Mouse (Mus musculus) left cerebral cortex, adult 9 months (tissue): ENCODE data around the gene Psmd1.

Experiments used
- DNase-seq, 2 experiments: peaks; one replicate each; pipeline ENCODE4 v3.0.0; 2022; ENCODE audit warnings: low spot score in 2 of 2

The Psmd1 gene

DNA sequence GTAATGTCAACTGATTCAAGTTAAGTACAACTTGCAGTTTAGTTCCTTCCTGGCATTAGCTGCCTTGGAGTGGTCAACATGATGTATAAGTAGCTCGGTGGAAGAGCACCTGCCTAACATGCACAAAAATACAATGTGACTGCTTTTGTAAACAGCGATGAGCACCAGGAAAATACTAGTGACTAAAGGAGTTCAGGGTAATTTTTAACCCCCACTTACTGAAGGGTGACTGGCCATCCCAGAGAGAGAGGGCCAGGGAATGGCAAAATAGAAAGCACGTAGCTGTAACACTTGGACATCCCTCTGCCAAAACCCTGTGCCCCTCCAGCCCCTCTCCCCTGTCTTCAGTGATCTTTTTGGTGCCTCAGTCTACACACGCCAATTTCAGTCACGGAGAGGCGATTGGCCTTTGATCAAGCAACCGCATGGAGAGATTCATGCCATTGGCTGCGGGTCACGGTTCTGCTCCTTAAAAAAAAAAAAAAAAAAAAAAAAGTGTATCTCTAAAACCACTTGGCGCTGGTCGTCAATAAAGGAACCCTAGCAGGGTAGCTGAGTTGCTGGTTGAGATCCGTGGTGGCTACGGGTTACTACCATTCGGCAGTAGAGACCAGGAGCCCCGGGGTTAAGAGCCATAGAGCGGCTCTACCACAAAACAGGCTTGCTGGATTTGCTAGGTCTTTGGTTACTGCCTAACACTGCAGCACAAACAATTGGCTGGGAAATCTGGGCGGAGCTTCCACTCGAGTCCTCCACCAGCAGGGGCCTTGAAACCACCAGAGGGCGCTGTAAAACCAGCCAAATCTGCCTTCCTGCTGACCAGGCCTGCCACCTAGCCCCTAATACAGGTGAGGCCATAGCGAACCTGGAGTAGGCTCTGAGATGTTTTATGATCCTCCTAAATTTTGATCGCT lies 5.1 kb upstream of the Psmd1 start:
- peak; percentile 74 to 97 for DNase-seq

DNA sequence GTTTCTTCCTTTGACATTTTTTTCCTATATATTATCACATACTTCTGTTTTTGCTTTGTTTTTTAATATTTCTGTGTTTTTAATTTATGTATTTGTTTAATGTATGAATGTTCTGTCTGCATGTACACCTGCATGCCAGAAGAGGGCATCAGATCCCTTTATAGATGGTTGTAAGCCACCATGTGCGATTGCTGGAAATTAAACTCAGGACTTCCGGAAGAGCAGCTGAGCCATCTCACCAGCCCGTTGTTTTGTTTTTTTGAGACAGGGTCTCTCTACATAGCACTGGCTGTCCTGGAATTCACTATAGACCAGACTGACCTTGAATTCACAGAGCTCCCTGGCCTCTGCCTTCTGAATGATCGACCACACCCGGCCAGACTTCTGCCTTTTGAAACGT lies 1.7 kb upstream of the Psmd1 start:
- DNase-seq: no peak

DNA sequence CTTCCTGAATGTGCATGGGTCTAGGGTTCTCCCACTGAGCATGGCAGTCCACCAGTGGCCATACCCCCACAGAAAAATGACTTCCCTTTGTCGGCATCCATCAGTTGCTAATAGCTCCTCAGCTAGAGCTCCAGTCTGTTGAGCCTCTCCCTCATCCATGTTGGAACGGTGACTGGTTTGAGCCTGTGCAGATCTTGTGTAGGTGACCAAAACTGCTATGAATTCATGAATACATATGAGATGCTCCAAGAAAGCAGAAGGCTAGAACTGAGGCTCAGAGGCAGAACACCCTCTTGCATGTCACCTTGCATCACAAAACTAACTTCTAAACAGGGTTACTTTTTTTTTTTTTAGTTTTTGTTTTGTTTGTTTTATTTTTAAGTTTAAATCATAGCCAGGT lies 12.4 kb downstream of the Psmd1 start:
- DNase-seq: no peak

DNA sequence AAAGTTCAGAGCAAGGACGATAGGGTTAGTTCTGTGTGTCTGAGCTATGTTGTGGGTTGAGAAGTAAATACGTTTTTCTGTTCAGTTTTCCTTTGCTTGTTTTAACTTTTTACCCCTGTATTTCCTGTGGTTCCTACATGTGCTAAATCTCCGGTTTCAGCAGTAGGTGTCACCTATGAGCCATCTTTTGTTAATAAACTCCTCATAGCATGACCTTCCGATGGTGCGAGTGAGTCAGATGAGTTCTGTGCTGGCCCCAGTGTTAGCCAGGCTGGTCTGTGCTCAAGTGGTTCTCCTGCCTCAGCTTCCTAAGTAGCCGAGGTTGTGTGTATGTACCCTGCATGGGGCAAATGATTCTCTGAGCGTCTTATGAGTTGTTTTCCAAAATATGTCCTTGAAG lies 30.2 kb downstream of the Psmd1 start:
- DNase-seq: no peak

DNA sequence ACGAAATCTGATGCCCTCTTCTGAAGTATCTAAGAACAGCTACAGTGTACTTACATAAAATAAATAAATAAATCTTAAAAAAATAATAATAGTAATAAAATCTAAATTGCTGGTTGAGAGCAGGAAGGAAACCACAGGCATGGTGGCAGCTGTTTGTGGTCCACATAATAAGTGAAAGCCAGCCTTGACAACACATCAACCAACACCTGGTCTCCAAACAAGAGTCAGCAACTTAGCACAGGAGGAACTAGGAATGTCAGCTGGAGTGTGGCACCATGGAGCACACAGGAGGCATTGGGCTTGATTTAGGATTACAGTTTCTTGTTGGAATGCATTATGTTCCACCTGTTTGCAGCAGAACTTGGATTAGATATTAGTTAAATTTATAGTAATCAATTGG lies 40.9 kb downstream of the Psmd1 start:
- no peak for DNase-seq

DNA sequence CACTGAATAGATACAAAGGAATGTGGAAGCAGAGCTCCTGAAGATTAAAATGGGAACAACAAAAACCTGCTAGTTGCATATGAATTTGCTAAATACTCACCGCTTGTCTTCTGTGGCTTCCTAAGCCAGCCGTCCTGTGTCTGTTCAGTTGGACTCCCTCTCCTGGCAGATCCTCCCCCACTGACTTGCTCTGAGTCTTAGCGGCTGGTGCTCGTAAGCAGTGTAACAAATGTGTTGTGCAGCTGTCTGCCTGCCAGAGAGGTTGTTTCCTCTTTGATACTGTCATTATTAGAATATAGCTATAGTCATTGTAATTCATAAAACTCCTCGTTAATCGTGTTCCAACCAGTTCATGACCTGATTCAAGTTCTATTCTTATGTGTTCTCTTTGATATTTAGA lies 47.6 kb downstream of the Psmd1 start, which contains the start of gene Htr2b:
Gene Htr2b, minus strand, starts transcription at position 192 of the 400 bp plus-strand sequence.
- peak in 1 of 2 experiments; percentile 33 for DNase-seq

DNA sequence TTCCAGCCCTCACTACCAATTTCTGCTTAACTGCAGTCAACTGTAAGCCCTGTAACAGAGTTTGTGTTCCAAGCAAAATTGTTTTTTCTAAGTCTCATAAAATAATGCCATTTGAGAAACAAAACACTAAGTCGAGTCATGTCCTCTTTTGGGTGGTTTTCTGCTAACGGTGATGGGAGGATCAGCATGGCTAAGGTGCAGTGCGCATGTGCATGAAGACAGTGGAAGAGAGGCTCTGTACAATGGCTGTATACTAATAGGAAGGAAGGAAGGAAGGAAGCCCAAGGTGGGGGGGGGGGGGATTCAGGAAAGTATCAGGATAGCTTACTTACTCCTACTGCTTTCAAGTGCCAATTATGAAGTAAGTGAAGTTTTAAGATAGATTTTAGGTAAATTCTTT lies 50.0 kb downstream of the Psmd1 start:
- no peak for DNase-seq

- DNase-seq: no peak
Observed at GRCm38 (mm10) chr1:86119549-86119948, 55.4 kb downstream of the Psmd1 start.

GRCm38 (mm10) chr1:86126036-86126435 lies 61.8 kb downstream of the Psmd1 start:
- DNase-seq: no peak

GRCm38 (mm10) chr1:86133337-86133736 lies 69.2 kb downstream of the Psmd1 start, which contains the start of gene Gm21972:
Gm21972 (plus strand) TSS chr1:86133637.
- no peak for DNase-seq

GRCm38 (mm10) chr1:86135315-86135714 lies 71.1 kb downstream of the Psmd1 start:
- DNase-seq: no peak

GRCm38 (mm10) chr1:86141081-86141480 lies 76.9 kb downstream of the Psmd1 start:
- DNase-seq: no peak

DNA sequence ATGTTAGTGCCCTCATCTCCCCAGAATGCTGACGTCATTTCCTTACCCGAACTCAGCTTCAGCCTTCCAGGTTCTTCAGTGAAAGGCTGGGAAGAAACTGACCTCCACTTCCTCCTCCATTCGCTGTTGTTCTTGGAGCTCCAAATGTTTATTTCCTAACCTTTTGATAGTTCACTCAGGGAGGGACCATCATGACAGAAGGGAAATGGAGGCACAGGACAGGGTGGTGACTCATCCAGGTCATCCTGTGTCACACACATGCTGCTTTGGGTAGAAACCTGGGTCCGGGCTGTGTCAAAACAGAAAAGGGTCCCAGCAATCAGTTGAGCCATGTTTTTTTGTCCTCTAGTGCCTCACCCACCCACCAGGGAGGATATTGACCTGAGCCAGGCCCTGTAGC lies 79.0 kb downstream of the Psmd1 start:
- DNase-seq: no peak

DNA sequence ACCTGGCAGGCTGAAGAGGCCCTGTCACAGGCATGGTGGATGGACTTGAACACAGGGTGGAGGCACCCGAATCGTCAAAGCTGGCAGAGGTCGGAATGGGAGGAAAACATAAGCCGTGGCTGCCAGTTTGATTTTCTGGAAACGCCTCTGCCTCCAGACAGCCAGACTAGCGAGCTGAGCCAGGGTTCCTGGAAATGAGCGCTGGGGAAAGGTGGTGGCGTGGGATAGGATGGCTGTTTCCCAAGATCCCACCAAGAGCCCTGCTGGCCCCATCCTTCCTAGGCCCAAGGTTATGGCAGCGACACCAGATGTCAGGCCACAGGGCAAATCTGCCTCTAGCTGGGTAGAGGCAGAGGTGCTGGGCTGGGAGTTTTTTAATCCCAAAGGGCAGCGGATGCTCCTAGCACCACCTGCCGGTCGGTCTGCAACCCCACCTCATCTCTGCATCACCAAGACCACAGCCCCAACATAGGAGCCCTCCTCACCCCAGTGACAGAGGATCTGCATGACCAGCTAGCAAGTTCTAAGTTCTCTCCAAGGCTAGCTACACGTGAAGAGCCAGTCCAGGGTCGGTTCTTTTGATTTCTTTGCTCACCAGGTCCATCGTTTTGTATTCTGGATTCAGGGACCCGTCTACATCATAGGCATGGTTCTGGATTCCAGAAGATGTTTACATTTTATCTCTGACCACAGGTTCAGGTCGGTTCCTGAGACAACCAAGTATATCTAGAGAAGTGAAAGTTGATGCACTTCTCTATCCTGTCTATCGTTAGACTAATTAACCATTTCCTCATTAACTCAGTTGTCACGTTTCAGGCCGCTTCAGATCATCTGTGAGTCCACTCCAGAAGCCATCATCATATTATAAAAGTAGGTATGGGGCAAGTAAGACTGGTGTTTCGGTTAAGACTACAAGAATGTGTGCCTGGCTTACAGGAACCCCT lies 80.1 kb downstream of the Psmd1 start:
- no peak for DNase-seq

GRCm38 (mm10) chr1:86146293-86146692 lies 82.1 kb downstream of the Psmd1 start:
- DNase-seq: no peak

DNA sequence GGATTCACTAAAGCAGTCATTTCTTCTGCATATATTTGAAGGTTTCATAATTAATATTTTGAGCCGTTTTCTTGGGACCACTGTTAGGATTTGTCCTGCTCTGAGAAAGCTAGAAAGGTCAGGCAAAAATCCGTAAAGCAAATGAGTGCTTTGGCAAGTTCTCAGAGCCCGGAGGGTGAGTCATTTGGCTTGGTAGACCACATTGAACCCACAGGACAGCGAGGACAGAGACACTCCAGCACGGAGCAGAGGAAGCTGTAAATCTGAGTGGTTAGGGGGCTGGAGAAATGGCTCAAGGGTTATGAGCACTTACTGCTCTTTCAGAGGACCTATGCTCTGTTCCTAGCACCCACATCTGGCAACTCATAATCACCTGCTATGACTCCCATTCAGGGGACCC lies 83.4 kb downstream of the Psmd1 start:
- DNase-seq: no peak

- DNase-seq: no peak
Observed at GRCm38 (mm10) chr1:86148161-86148560, 84.0 kb downstream of the Psmd1 start.

DNA sequence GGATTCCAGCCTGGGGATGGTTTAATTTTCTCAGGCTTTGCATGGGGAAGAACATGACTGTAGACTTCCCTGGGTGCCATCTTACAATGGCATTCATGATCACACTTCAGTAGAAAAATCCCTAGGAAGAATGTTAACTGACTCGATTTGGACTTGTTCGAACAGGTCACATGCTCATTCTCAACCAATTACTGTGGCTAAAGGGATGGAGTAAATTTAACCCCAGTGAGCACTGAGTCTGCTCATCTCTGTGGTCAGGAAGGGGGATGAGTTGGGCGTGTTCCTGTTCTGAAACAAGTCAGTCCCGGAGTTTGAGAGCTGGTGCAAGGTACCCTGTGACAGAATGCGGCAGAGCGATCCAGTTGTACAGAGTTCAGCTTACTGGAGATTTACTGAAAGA lies 86.7 kb downstream of the Psmd1 start:
- DNase-seq: no peak

- no peak for DNase-seq
Observed at GRCm38 (mm10) chr1:86151376-86151775, 87.2 kb downstream of the Psmd1 start.

- DNase-seq: no peak
Observed at GRCm38 (mm10) chr1:86152618-86153017, 88.4 kb downstream of the Psmd1 start.

DNA sequence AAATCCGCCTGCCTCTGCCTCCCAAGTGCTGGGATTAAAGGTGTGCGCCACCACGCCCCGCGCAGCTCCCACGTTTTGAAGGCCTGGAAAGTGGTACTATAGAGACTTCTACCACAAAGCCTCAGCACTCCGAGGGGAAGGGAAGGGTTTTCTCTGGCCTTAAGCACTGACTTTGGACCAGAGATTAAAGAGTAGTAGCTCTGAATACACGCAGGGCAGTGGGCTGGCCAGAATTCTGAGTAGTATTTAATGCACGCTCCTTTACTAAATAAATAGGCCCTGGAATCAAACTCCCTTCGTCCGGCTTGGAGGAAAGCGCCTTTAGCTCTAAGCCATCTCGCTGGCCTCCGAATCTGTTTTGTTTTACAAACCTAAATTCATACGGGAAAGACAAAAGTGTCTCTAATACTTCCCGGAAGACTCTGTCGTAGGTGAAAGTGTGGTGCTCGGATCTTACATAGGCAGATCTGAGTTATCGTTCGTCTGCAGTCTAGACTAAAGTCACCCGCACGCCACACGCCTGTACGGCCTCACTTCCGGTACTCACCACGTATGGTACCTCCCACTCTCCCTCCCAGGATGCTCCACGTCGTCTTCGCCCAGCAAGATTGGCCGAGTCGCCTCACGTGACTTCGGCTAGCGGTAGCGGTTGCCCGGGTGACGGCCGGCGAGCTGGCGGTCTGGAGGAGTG lies 90.1 kb downstream of the Psmd1 start, which contains the start of gene Armc9:
Gene Armc9, plus strand, starts transcription at position 648 of the 691 bp plus-strand sequence.
- DNase-seq: peak; percentile 92 to 96

- no peak for DNase-seq
Observed at GRCm38 (mm10) chr1:86154824-86155164, 90.6 kb downstream of the Psmd1 start.
